Mouse (Mus musculus): ENCODE results near the gene Ecm1. TPM values are rescaled to one million over a fixed set of nuclear protein-coding genes. Genes with fewer than 3 reads are reported as not detected.

Gene Ecm1
- polyA plus RNA-seq, 1 experiment from 2014 or later = 81.2 TPM

DNA sequence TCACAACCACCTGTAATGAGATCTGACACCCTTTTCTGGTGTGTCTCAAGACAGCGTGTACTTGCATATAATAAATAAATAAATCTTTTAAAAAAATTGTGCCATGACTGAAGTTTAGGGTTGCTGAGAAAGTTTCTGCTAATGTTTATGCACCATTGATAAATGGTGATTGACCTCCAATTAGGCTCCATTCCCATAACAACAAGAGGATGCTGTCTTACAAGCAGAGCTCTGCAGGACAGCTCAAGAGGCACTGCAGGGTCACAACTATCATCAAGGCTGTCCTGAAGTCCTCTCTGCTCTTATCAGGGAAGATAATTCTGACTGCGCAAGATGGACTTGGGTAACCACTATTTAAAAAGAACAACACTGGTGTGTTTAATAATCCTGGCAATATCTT is 21.2 kb downstream of the Ecm1 start:
- Histone ChIP-seq H3K27ac (ENCODE audit: low read depth) (no peak overlapping the region), H3K9ac (replicated peaks) (no peak overlapping the region), H3K4me2 (ENCODE audit: low read depth, low read length) (no peak overlapping the region), H3K4me1 (ENCODE audit: insufficient read depth) (no peaks in the 10 kb centered on the region), H3K9me3 (ENCODE audit: low read length) (no peaks in the 10 kb centered on the region), H3K36me3 (replicated peaks; ENCODE audit: insufficient read depth, low read length) (no peaks in the 10 kb centered on the region), H3K4me3 (ENCODE audit: low read depth, low read length) (no peak overlapping the region), H3K27me3 (ENCODE audit: insufficient read depth, low read length) (no peaks in the 10 kb centered on the region)
- ATAC-seq = no peak
- no peak for DNase-seq
- no peak for TF ChIP-seq CTCF (IDR thresholded peaks at IDR 0.05; ENCODE audit: low read depth)
- no peak for TF ChIP-seq EP300 (IDR thresholded peaks at IDR 0.05; ENCODE audit: low read depth)
- WGBS (ENCODE audit: insufficient replicate concordance) = 86% methylated on average over 2 of the region's 2 CpGs

- no peaks in the 10 kb centered on the region for H3K27me3 ChIP-seq (ENCODE audit: insufficient read depth, low read length)
- H3K4me3 ChIP-seq (ENCODE audit: low read depth, low read length) = no peak overlapping the region
- no peaks in the 10 kb centered on the region for H3K36me3 ChIP-seq (replicated peaks; ENCODE audit: insufficient read depth, low read length)
- no peak overlapping the region for H3K27ac ChIP-seq (ENCODE audit: low read depth)
- TF ChIP-seq EP300 (IDR thresholded peaks at IDR 0.05; ENCODE audit: low read depth) (no peak), CTCF (IDR thresholded peaks at IDR 0.05; ENCODE audit: low read depth) (no peak)
- ATAC-seq (no peak), DNase-seq (no peak)
- no peak overlapping the region for H3K4me2 ChIP-seq (ENCODE audit: low read depth, low read length)
- no peaks in the 10 kb centered on the region for H3K9me3 ChIP-seq (ENCODE audit: low read length)
- WGBS (ENCODE audit: insufficient replicate concordance) = 76% methylated on average over 1 of the region's 1 CpGs
- H3K9ac ChIP-seq (replicated peaks) = no peak overlapping the region
- no peaks in the 10 kb centered on the region for H3K4me1 ChIP-seq (ENCODE audit: insufficient read depth)
These were observed 23.3 kb downstream of the Ecm1 start for GRCm38 (mm10) chr3:95716075-95716474.

GRCm38 (mm10) chr3:95709967-95710366 is 29.4 kb downstream of the Ecm1 start:
- Histone ChIP-seq H3K27me3 (ENCODE audit: insufficient read depth, low read length) (no peaks in the 10 kb centered on the region), H3K4me1 (ENCODE audit: insufficient read depth) (peaks cover 2% of the 10 kb centered on the region; the same call in 1 of the 2 replicates), H3K9ac (replicated peaks) (no peak overlapping the region), H3K36me3 (replicated peaks; ENCODE audit: insufficient read depth, low read length) (no peaks in the 10 kb centered on the region), H3K27ac (ENCODE audit: low read depth) (no peak overlapping the region), H3K4me2 (ENCODE audit: low read depth, low read length) (no peak overlapping the region), H3K9me3 (ENCODE audit: low read length) (no peaks in the 10 kb centered on the region), H3K4me3 (ENCODE audit: low read depth, low read length) (no peak overlapping the region)
- ATAC-seq = no peak
- no peak for DNase-seq
- TF ChIP-seq CTCF (IDR thresholded peaks at IDR 0.05; ENCODE audit: low read depth) (no peak), EP300 (IDR thresholded peaks at IDR 0.05; ENCODE audit: low read depth) (no peak)

- TF ChIP-seq EP300 (IDR thresholded peaks at IDR 0.05; ENCODE audit: low read depth) (no peak), CTCF (IDR thresholded peaks at IDR 0.05; ENCODE audit: low read depth) (no peak)
- H3K4me3 ChIP-seq (ENCODE audit: low read depth, low read length) = no peak overlapping the region
- 0 out of 2 replicates have a peak, but pooled peaks have one; percentile 25 for ATAC-seq
- no peak overlapping the region for H3K27ac ChIP-seq (ENCODE audit: low read depth)
- H3K9me3 ChIP-seq (ENCODE audit: low read length) = no peaks in the 10 kb centered on the region
- H3K36me3 ChIP-seq (replicated peaks; ENCODE audit: insufficient read depth, low read length) = no peaks in the 10 kb centered on the region
- no peaks in the 10 kb centered on the region for H3K27me3 ChIP-seq (ENCODE audit: insufficient read depth, low read length)
- H3K4me2 ChIP-seq (ENCODE audit: low read depth, low read length) = no peak overlapping the region
- WGBS (ENCODE audit: insufficient replicate concordance) = 70% methylated on average over 4 of the region's 4 CpGs
- H3K4me1 ChIP-seq (ENCODE audit: insufficient read depth) = peaks cover 2% of the 10 kb centered on the region; the same call in 1 of the 2 replicates
- DNase-seq = no peak
- H3K9ac ChIP-seq (replicated peaks) = no peak overlapping the region
These were observed 30.3 kb downstream of the Ecm1 start for GRCm38 (mm10) chr3:95709044-95709443.

- DNase-seq = no peak
- no peaks in the 10 kb centered on the region for H3K36me3 ChIP-seq (replicated peaks; ENCODE audit: insufficient read depth, low read length)
- no peaks in the 10 kb centered on the region for H3K27me3 ChIP-seq (ENCODE audit: insufficient read depth, low read length)
- H3K9me3 ChIP-seq (ENCODE audit: low read length) = no peaks in the 10 kb centered on the region
- no peak for TF ChIP-seq EP300 (IDR thresholded peaks at IDR 0.05; ENCODE audit: low read depth)
- no peak overlapping the region for H3K4me2 ChIP-seq (ENCODE audit: low read depth, low read length)
- peaks cover 2% of the 10 kb centered on the region; the same call in 1 of the 2 replicates for H3K4me1 ChIP-seq (ENCODE audit: insufficient read depth)
- H3K27ac ChIP-seq (ENCODE audit: low read depth) = no peak overlapping the region
- H3K4me3 ChIP-seq (ENCODE audit: low read depth, low read length) = no peak overlapping the region
- ATAC-seq = 0 out of 2 replicates have a peak, but pooled peaks have one; percentile 31
- no peak overlapping the region for H3K9ac ChIP-seq (replicated peaks)
- 55% methylated on average over 7 of the region's 7 CpGs for WGBS (ENCODE audit: insufficient replicate concordance)
These were observed 31.9 kb downstream of the Ecm1 start for GRCm38 (mm10) chr3:95707497-95707896.

- Histone ChIP-seq H3K4me3 (ENCODE audit: low read depth, low read length) (no peak overlapping the region), H3K27me3 (ENCODE audit: insufficient read depth, low read length) (no peaks in the 10 kb centered on the region), H3K27ac (ENCODE audit: low read depth) (peak overlapping the region; percentile 56; the same call in 1 of the 2 replicates), H3K9ac (replicated peaks) (no peak overlapping the region), H3K4me2 (ENCODE audit: low read depth, low read length) (no peak overlapping the region), H3K36me3 (replicated peaks; ENCODE audit: insufficient read depth, low read length) (no peaks in the 10 kb centered on the region), H3K4me1 (ENCODE audit: insufficient read depth) (peaks cover 8% of the 10 kb centered on the region), H3K9me3 (ENCODE audit: low read length) (no peaks in the 10 kb centered on the region)
- 51% methylated on average over 4 of the region's 4 CpGs for WGBS (ENCODE audit: insufficient replicate concordance)
- no peak for DNase-seq
- ATAC-seq = peak; percentile 18; the same call in 1 of the 2 replicates
- TF ChIP-seq EP300 (IDR thresholded peaks at IDR 0.05; ENCODE audit: low read depth) (peak; percentile 43), CTCF (IDR thresholded peaks at IDR 0.05; ENCODE audit: low read depth) (no peak)
These were observed 33.1 kb downstream of the Ecm1 start for GRCm38 (mm10) chr3:95706273-95706672.

- Histone ChIP-seq H3K4me3 (ENCODE audit: low read depth, low read length) (no peak overlapping the region), H3K9ac (replicated peaks) (no peak overlapping the region), H3K27me3 (ENCODE audit: insufficient read depth, low read length) (no peaks in the 10 kb centered on the region), H3K9me3 (ENCODE audit: low read length) (no peaks in the 10 kb centered on the region), H3K27ac (ENCODE audit: low read depth) (no peak overlapping the region), H3K4me2 (ENCODE audit: low read depth, low read length) (no peak overlapping the region), H3K36me3 (replicated peaks; ENCODE audit: insufficient read depth, low read length) (no peaks in the 10 kb centered on the region), H3K4me1 (ENCODE audit: insufficient read depth) (peaks cover 10% of the 10 kb centered on the region)
- no peak for DNase-seq
- ATAC-seq = no peak
- 92% methylated on average over 4 of the region's 4 CpGs for WGBS (ENCODE audit: insufficient replicate concordance)
- TF ChIP-seq EP300 (IDR thresholded peaks at IDR 0.05; ENCODE audit: low read depth) = no peak
- no peak for TF ChIP-seq CTCF (IDR thresholded peaks at IDR 0.05; ENCODE audit: low read depth)
These were observed 34.8 kb downstream of the Ecm1 start for GRCm38 (mm10) chr3:95704612-95705011.

All from liver, postnatal 0 days (tissue).